Mouse (Mus musculus): ENCODE measurements at regions not wholly inside any gene's neighbourhood (a gene's known extent, or its start where the extent isn't known, plus 50 kb on each side); places are given as distances from the start of the nearest gene placed in this dataset.
A peak's percentile ranks its signal among the peaks of the same experiment; 100 is the strongest.

DNA sequence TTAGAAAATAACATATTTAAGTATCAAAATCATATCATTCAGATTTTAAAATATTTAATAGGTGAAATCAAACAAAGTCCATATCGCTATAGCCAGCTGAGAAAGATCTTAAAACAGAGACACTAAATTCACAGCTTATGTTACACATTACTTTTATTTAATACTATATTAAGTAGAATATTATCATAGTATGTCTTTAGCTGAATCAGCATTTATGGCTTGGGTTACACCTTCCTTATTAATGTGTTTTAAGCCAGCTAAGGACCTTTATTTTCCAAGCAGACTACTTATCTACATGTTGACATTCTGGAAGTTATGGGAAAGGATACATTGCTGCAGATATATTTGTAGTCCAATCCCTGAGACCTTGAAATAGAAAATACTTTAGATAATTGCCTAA, 684.9 kb upstream of the Adgrl4 start:
- DNase-seq, result no peak

DNA sequence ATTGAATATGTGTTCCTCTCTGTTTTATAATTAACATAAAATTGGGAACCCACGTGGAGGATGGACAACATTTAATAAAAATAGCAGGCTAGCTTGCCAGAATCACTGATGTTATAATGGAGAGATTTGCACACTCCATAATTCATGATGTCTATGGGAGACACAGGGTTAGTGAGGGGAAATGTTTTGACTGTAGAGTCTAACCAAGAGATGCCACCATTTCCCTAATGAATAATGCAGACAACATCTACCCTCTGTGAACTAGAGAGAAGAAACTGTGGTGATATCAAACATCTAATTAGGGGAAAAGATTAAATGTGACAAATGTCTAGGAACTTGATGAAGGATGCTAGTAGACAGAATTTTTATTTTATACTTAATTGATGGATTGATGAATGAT, 677.8 kb upstream of the Adgrl4 start:
- no peak for DNase-seq

- no peak for DNase-seq
Measured at GRCm38 (mm10) chr3:150784576-150784975, 653.1 kb upstream of the Adgrl4 start.

- DNase-seq, result no peak
Measured at GRCm38 (mm10) chr3:150817807-150818206, 619.9 kb upstream of the Adgrl4 start.

- DNase-seq, result no peak
Measured at GRCm38 (mm10) chr3:150819369-150819768, 618.3 kb upstream of the Adgrl4 start.

GRCm38 (mm10) chr3:150820039-150820438, 617.6 kb upstream of the Adgrl4 start:
- no peak for DNase-seq

DNA sequence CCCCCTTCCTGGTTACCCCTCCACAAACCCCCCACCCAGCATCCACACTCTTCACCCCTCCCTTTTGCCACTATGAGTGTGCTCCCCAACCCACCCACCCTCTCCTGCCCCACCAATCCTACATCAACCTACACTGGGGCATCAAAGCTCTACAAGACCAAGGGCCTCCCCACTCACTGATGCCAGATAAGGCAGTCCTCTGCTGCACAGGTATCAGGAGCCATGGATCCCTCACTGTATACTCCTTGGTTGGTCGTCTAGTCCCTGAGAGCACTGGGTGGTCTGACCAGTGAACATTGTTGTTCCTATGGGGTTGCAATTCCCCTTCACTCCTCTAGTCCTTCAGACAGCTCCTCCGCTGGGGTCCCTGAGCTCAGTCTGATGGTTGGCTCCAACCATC, 591.7 kb upstream of the Adgrl4 start:
- DNase-seq, result no peak

- DNase-seq, result no peak
Measured at GRCm38 (mm10) chr3:150852107-150852506, 585.6 kb upstream of the Adgrl4 start.

DNA sequence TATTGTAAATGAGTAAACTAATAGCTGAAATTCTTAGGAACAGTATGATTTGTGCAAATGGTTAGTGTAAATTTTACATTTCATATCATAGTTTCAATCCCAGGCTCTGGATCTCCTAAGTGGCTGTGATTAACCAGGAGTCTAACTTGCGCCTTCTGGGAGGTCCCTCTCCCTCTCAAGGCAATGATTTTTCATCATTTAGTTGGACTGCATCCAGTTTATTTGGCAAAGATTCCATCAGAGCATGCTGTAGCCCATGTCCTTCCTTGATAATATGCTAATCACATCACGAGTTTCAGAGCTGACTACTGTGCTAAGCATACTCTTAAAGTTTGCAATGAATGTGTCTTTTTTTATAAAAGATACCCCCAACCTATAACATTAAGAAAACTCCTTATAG, 541.0 kb upstream of the Adgrl4 start:
- no peak for DNase-seq

- peak; percentile 2 for DNase-seq
Measured at GRCm38 (mm10) chr3:150910091-150910490, 527.6 kb upstream of the Adgrl4 start.

GRCm38 (mm10) chr3:150954897-150955296, 482.8 kb upstream of the Adgrl4 start:
- no peak for DNase-seq

- DNase-seq, result no peak
Measured at GRCm38 (mm10) chr3:150999652-151000051, 438.0 kb upstream of the Adgrl4 start.

DNA sequence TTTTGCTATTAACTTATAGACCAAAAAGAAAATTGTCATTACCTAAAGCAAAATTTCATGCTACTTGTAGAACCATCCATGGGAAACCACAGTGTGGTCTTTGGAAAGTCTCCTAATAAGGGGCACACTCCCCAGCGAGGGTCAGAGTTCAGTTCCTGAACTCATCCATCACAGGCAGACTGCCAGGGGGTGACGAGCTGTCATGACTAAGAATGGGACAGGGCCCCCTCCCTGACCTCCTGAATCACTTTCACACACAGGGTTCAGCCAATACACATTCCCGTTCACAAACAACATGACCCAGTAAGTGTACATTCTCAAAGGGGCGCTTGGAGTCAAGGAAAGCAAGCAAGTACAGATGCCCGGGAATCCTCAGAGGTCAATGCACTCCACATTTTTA, 437.5 kb upstream of the Adgrl4 start:
- DNase-seq, result no peak

DNA sequence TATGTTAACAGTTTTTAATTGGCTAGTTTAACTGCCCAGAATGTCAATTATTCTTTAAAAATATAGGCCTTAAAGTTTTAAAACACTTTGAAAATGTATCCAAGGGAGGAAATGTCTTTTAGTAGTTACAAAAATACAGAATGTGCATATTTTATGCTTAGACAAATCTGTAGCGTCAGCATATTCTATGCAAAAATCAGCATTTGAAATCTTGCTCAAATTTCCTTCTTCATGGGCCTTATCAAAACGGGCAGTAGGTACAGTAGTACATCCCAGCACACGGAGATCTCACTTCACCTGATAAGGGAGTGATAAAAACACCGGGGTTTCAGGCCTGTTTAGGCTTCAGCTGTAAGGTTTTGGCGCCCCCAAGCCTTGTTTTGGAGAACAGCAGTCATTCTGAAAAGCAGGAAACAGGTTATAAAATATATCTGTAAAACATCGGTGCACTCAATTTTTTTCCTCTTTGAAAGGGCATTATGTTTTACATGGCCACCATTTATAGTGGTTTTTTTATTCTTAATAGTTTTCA, 435.7 kb upstream of the Adgrl4 start:
- DNase-seq, result peak; percentile 18

- no peak for DNase-seq
Measured at GRCm38 (mm10) chr3:151003524-151003923, 434.2 kb upstream of the Adgrl4 start.

DNA sequence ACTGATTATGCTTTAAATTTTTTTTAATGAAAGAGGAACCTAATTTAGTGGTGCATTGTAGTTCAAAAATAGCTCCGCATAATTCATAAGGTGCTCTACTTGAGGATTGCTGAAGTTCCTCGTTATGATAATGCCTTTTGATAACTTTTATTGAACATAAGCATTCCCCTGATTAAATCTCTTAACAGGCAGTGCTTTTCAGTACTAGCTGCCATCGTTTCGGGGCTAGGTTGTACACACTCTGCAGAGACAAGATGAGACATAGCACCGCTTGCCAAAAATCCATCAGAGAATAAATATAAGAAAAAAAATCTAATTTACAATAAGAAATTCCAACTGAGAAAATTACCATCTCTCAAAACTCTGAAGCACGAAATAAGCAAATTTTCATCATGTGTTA, 433.7 kb upstream of the Adgrl4 start:
- DNase-seq, result no peak

GRCm38 (mm10) chr3:151020014-151020413, 417.7 kb upstream of the Adgrl4 start:
- no peak for DNase-seq

DNA sequence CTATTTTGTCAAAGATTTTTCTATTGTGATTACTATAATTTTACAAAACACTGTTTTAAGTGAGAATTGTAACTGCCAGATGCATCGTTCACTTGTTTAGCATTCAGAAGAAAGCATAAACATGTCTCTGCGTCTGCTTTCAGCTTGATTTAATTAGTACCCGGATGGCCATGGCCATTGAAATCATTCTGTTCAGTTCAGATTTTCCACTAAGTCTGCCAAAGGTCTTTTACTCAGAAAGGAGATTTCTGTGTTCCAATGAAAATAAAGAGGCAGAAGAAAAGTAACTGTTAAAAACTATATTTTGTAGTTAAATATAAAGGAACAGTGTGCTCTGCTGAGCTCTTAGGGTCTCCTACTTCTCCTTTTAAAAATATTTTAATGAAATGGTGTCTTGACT, 380.2 kb upstream of the Adgrl4 start:
- DNase-seq, result no peak

DNA sequence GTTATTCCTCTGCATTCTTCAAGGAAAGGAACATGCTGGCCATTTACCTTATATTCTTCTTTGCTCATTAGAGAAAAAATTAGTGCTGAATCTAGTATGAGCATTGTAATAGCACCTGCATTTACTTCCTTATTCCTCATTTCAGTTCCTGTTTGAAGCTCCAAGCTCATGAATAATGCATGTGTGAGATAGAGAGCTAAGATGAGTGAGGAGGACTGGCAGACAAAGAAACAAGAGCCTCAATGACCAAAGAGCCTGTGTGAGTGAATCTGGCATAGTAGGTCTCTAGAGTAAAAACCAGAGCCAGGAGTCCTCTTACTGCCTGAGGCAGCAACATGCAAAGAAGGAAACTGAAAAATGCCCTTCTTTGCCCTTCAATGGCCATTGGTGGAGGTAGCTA, 365.4 kb upstream of the Adgrl4 start:
- DNase-seq, result no peak

- DNase-seq, result no peak
Measured at GRCm38 (mm10) chr3:151116831-151117230, 320.9 kb upstream of the Adgrl4 start.

GRCm38 (mm10) chr3:151117583-151118041, 320.1 kb upstream of the Adgrl4 start:
- no peak for DNase-seq

DNA sequence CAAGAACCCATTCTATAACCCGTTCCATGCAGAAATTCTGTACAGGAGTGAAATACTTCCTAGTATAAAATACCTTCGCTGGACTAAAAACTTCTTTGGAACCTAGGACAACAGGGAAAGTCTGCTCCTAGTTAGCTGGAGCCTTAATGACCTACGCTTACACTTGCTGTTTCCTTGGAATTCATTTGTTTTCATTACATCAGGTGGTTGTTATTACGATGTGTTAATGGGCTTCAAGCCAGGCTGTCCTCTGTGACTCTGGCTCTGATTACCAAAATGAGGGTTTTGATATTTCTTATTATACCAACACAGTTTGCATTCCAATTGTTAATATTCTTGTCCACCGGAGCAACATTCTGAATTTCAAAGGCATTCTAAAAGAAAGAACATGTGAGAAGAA, 313.6 kb upstream of the Adgrl4 start:
- DNase-seq, result no peak

- no peak for DNase-seq
Measured at GRCm38 (mm10) chr3:151146889-151147288, 290.8 kb upstream of the Adgrl4 start.

GRCm38 (mm10) chr3:151153340-151153739, 284.3 kb upstream of the Adgrl4 start:
- no peak for DNase-seq

- DNase-seq, result no peak
Measured at GRCm38 (mm10) chr3:151160516-151160915, 277.2 kb upstream of the Adgrl4 start.

GRCm38 (mm10) chr3:151182132-151182531, 255.6 kb upstream of the Adgrl4 start:
- no peak for DNase-seq
